Mouse (Mus musculus) heart, embryonic 12.5 days (tissue): ENCODE data around the gene Nbeal1. TPM values are rescaled to one million over a fixed set of nuclear protein-coding genes. Genes with fewer than 3 reads are reported as not detected.
A peak's percentile ranks its signal among the peaks of the same experiment; 100 is the strongest.

Experiments
- ATAC-seq: fragments of 200-750 bp; cut with Nextera tagmentation; 2 replicates; pipeline ENCODE4 v1.8.0; 2017; ENCODE audit warnings: moderate TSS enrichment, moderate library complexity; ENCODE audit not compliant: insufficient number of reproducible peaks, low FRiP score
- H3K27ac ChIP-seq: fragments of 300-500 bp; sonication (generic); 2 replicates; pipeline ENCODE4 v1.5.1; 2016; ENCODE audit warnings: mild to moderate bottlenecking, moderate library complexity; ENCODE audit not compliant: poor library complexity, severe bottlenecking
- H3K27me3 ChIP-seq: fragments of 300-500 bp; sonication (generic); replicated peaks from 2 replicates; pipeline ENCODE4 v1.6.1; 2016; ENCODE audit warnings: mild to moderate bottlenecking, moderate library complexity
- H3K36me3 ChIP-seq: fragments of 300-500 bp; sonication (generic); 2 replicates; pipeline ENCODE4 v1.6.1; 2016; ENCODE audit warnings: mild to moderate bottlenecking, moderate library complexity
- H3K4me1 ChIP-seq: fragments of 300-500 bp; sonication (generic); replicated peaks from 2 replicates; pipeline ENCODE4 v1.6.1; 2016; ENCODE audit warnings: mild to moderate bottlenecking
- H3K4me2 ChIP-seq: fragments of 300-500 bp; sonication (generic); 2 replicates; pipeline ENCODE4 v1.6.1; 2016; ENCODE audit warnings: mild to moderate bottlenecking, moderate library complexity
- H3K4me3 ChIP-seq: fragments of 300-500 bp; sonication (generic); 2 replicates; pipeline ENCODE4 v1.5.1; 2016; ENCODE audit warnings: mild to moderate bottlenecking
- H3K9ac ChIP-seq: fragments of 300-500 bp; sonication (generic); 2 replicates; pipeline ENCODE4 v1.6.1; 2016; ENCODE audit warnings: mild to moderate bottlenecking, moderate library complexity
- H3K9me3 ChIP-seq: fragments of 300-500 bp; sonication (generic); replicated peaks from 2 replicates; pipeline ENCODE4 v1.6.1; 2016; ENCODE audit warnings: mild to moderate bottlenecking, moderate library complexity
- WGBS: fragments of 180-500 bp; shearing (Covaris S2); methylation state at CpG from one replicate; pipeline ENCODE4 v1.1.7; 2016; 5-methylcytosine and 5-hydroxymethylcytosine counted together
- polyA plus RNA-seq: library from polyadenylated mRNA; unstranded; fragments of >200 nt; fragmentation: Nextera tagmentation; extraction: Ambion mirVana; gene quantifications from 2 replicates; pipeline ENCODE4 v1.2.1, GENCODE M21; 2016

Nbeal1 gene
- polyA plus RNA-seq, 1 experiment from 2014 or later = 13.5 TPM

- Histone ChIP-seq H3K4me2 (no peak overlapping the region), H3K27ac (no peak overlapping the region), H3K9me3 (no peaks in the 10 kb centered on the region), H3K36me3 (0 out of 2 replicates have a peak, but pooled peaks cover 3% of the 10 kb centered on the region), H3K9ac (no peak overlapping the region), H3K27me3 (no peaks in the 10 kb centered on the region), H3K4me1 (no peaks in the 10 kb centered on the region), H3K4me3 (no peak overlapping the region)
- ATAC-seq = no peak
Observed at GRCm38 (mm10) chr1:60188454-60188853, 8.1 kb downstream of the Nbeal1 start.

DNA sequence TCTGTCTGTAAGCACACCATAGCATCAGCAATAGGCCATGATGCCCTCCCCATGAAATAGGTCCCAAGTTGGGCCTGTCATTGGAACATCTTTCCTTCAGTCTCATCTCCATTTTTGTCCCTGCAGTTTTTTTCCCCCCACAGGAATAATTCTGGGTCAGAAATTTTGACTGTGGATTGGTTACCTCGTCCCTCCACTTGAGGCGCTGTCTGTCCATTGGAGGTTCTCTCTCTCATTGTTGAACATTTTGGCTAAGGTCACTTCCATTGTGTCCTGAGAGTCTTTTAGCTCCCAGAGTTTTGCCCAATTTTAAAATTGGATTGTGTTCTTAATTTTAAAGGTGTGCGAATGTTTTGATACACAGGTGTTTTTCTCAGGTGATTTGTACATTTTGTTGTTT is 16.4 kb downstream of the Nbeal1 start:
- WGBS = 63% methylated on average over 3 of the region's 3 CpGs
- no peaks in the 10 kb centered on the region for H3K4me1 ChIP-seq
- no peaks in the 10 kb centered on the region for H3K9me3 ChIP-seq
- H3K27ac ChIP-seq = no peak overlapping the region
- no peak overlapping the region for H3K4me2 ChIP-seq
- H3K4me3 ChIP-seq = no peak overlapping the region
- no peak for ATAC-seq
- peaks cover 31% of the 10 kb centered on the region for H3K36me3 ChIP-seq
- H3K27me3 ChIP-seq = no peaks in the 10 kb centered on the region
- H3K9ac ChIP-seq = no peak overlapping the region

DNA sequence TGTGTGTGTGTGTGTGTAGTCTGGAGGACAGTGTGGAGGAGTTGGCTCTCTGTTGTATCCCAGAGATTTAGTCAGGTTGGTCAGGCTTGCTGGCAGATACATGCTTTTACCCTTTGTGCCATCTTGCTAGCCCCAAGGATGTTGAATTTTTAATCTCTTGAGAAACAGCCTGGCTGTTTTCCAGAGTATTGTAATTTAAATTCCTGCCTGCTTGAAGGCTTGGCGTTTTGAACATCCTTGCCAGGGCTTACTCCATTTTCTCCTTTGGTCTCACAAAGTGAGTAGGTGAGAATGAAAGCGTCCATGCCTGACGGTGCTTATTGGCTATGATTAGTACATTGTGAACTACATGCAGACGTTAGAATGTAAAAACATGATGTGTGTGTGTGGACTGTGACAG is 18.6 kb downstream of the Nbeal1 start:
- ATAC-seq = no peak

GRCm38 (mm10) chr1:60236261-60236660 is 55.9 kb downstream of the Nbeal1 start:
- 90% methylated on average over 4 of the region's 4 CpGs for WGBS

More for the DNA sequence above, 18.6 kb downstream of the Nbeal1 start:
- 74% methylated on average over 4 of the region's 4 CpGs for WGBS
- no peaks in the 10 kb centered on the region for H3K4me1 ChIP-seq
- H3K27ac ChIP-seq = no peak overlapping the region
- H3K36me3 ChIP-seq = peaks cover 52% of the 10 kb centered on the region
- no peak overlapping the region for H3K4me3 ChIP-seq
- no peak overlapping the region for H3K4me2 ChIP-seq
- H3K9ac ChIP-seq = no peak overlapping the region
- peaks cover 4% of the 10 kb centered on the region; the same call in 1 of the 2 replicates for H3K9me3 ChIP-seq
- H3K27me3 ChIP-seq = no peaks in the 10 kb centered on the region

DNA sequence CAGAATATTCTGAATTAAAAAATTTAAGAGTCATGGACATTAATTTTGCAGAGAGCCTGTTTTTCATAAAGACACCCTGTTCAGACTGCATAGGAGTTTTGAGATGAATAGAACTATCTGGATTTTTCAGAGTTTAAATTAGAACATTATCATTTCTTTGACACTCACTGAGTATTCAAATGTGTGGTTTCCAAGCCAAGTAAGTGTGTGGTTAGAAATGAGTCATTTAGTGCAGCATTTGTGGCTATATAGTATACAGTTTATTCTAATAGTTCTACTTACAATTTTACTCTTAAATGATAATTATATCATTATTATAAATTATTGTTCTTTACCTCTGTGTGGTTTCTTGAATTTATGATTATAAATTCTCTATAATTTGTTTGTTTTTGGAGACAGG is 60.0 kb downstream of the Nbeal1 start:
- H3K4me3 ChIP-seq = no peak overlapping the region
- H3K27me3 ChIP-seq = no peaks in the 10 kb centered on the region
- H3K4me1 ChIP-seq = no peaks in the 10 kb centered on the region
- peaks cover 33% of the 10 kb centered on the region for H3K36me3 ChIP-seq
- no peaks in the 10 kb centered on the region for H3K9me3 ChIP-seq
- H3K27ac ChIP-seq = no peak overlapping the region
- H3K9ac ChIP-seq = no peak overlapping the region
- H3K4me2 ChIP-seq = no peak overlapping the region
- no peak for ATAC-seq

More at GRCm38 (mm10) chr1:60236261-60236660, 55.9 kb downstream of the Nbeal1 start:
- H3K36me3 ChIP-seq = peaks cover 41% of the 10 kb centered on the region
- no peaks in the 10 kb centered on the region for H3K4me1 ChIP-seq
- no peaks in the 10 kb centered on the region for H3K9me3 ChIP-seq
- no peak for ATAC-seq
- H3K27me3 ChIP-seq = no peaks in the 10 kb centered on the region
- no peak overlapping the region for H3K4me3 ChIP-seq
- no peak overlapping the region for H3K27ac ChIP-seq
- no peak overlapping the region for H3K4me2 ChIP-seq
- no peak overlapping the region for H3K9ac ChIP-seq

- H3K27me3 ChIP-seq = no peaks in the 10 kb centered on the region
- H3K9ac ChIP-seq = no peak overlapping the region
- WGBS = 90% methylated on average over 3 of the region's 3 CpGs
- H3K4me1 ChIP-seq = no peaks in the 10 kb centered on the region
- no peak overlapping the region for H3K4me3 ChIP-seq
- no peak overlapping the region for H3K27ac ChIP-seq
- peaks cover 46% of the 10 kb centered on the region for H3K36me3 ChIP-seq
- H3K4me2 ChIP-seq = no peak overlapping the region
- no peaks in the 10 kb centered on the region for H3K9me3 ChIP-seq
- ATAC-seq = no peak
Observed at GRCm38 (mm10) chr1:60268113-60268512, 87.7 kb downstream of the Nbeal1 start.

GRCm38 (mm10) chr1:60269314-60269713 is 88.9 kb downstream of the Nbeal1 start:
- no peaks in the 10 kb centered on the region for H3K4me1 ChIP-seq
- no peak overlapping the region for H3K27ac ChIP-seq
- H3K9ac ChIP-seq = no peak overlapping the region
- no peak for ATAC-seq
- H3K4me3 ChIP-seq = no peak overlapping the region
- H3K27me3 ChIP-seq = no peaks in the 10 kb centered on the region
- H3K36me3 ChIP-seq = peaks cover 38% of the 10 kb centered on the region
- H3K9me3 ChIP-seq = no peaks in the 10 kb centered on the region
- H3K4me2 ChIP-seq = no peak overlapping the region

DNA sequence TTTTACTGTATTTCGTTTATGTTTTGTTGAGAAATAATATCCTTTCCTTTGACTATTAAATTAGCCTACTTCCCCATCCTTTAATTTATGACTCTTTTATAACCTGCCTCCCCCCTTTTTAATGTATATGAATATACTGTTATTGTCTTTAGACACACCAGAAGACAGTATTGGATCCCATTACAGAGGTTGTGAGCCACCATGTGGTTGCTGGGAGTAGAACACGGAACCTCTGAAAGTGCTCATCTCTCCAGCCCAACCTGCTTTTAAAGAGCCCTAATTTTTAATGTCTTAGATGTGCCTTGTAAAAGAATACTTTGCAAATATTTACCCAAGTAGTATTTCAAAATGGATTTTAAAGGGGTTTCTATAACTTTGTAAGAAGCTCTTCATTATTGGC is 92.1 kb downstream of the Nbeal1 start:
- H3K27me3 ChIP-seq = no peaks in the 10 kb centered on the region
- no peak overlapping the region for H3K4me3 ChIP-seq
- H3K4me1 ChIP-seq = no peaks in the 10 kb centered on the region
- no peak overlapping the region for H3K27ac ChIP-seq
- H3K9ac ChIP-seq = no peak overlapping the region
- no peak for ATAC-seq
- H3K9me3 ChIP-seq = no peaks in the 10 kb centered on the region
- H3K4me2 ChIP-seq = no peak overlapping the region
- 78% methylated on average over 2 of the region's 2 CpGs for WGBS
- peaks cover 36% of the 10 kb centered on the region for H3K36me3 ChIP-seq

GRCm38 (mm10) chr1:60293921-60294320 is 113.5 kb downstream of the Nbeal1 start:
- Histone ChIP-seq H3K4me2 (no peak overlapping the region), H3K9ac (no peak overlapping the region), H3K4me1 (no peaks in the 10 kb centered on the region), H3K36me3 (peaks cover 46% of the 10 kb centered on the region), H3K27ac (no peak overlapping the region), H3K27me3 (no peaks in the 10 kb centered on the region), H3K9me3 (no peaks in the 10 kb centered on the region), H3K4me3 (no peak overlapping the region)
- no peak for ATAC-seq
- 64% methylated on average over 1 of the region's 1 CpGs for WGBS

GRCm38 (mm10) chr1:60342808-60343629 is 162.6 kb downstream of the Nbeal1 start, which contains the start of gene Cyp20a1:
Gene Cyp20a1, plus strand, starts transcription at chr1:60343323.
- H3K9me3 ChIP-seq = no peaks in the 10 kb centered on the region
- peaks cover 17% of the 10 kb centered on the region for H3K4me1 ChIP-seq
- H3K27me3 ChIP-seq = no peaks in the 10 kb centered on the region
- H3K9ac ChIP-seq = peak within 1 kb of the TSS; percentile 73
- H3K4me3 ChIP-seq = peak within 1 kb of the TSS; percentile 63
- peak; percentile 96 for ATAC-seq
- peak within 1 kb of the TSS; percentile 69 for H3K4me2 ChIP-seq
- peak within 1 kb of the TSS; percentile 90 for H3K27ac ChIP-seq
- WGBS = 1% methylated on average over 60 of the region's 60 CpGs
- H3K36me3 ChIP-seq = peaks cover 8% of the 10 kb centered on the region

DNA sequence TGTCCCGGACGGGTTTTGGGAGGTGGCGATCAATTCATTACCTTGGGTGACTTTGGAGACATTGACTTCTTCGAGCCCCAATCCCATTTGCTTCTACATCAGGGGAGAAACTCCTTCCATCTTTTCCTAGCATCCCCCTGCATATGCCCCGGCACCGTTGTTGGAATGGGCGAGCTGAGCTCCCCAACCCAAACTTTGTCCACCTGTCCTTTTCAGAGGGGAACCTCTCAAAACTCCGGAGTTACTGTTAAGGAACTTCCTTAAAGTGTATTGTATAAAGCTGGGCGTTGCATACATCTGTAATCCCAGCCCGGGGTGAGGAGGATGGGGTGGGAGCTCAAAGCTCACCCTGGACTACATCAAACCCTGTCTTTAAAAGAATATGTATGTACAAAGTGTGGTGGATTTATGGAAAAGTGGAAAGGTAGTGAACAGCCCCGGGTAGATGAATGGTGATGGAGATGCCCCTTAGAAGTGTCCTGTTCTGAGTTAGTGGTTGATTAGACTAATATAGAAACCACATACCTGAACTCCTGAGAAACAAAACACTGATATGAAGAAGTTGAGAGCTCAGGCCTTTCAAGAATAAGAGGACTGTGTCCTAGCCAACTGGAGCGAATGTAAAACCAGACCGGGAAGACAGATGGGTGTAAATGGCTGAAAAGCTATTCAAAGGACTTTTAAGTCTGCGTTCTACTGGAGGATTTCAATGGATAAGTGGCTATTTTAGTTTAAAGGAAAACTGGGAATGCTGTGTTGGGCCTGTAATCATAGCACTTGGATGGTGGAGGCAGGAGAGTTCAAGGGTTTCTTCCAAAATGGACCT is 163.4 kb downstream of the Nbeal1 start:
- Histone ChIP-seq H3K9ac (peak overlapping the region; percentile 73), H3K27ac (peak overlapping the region; percentile 90), H3K4me1 (peaks cover 17% of the 10 kb centered on the region), H3K4me3 (peak overlapping the region; percentile 63), H3K36me3 (peaks cover 4% of the 10 kb centered on the region), H3K4me2 (peak overlapping the region; percentile 69), H3K27me3 (no peaks in the 10 kb centered on the region), H3K9me3 (no peaks in the 10 kb centered on the region)
- WGBS = 12% methylated on average over 14 of the region's 14 CpGs
- ATAC-seq = no peak
